Mouse (Mus musculus) forebrain, embryonic 15.5 days (tissue): ENCODE measurements around the gene Lyrm9. TPM values are rescaled to one million over a fixed set of nuclear protein-coding genes. Genes with fewer than 3 reads are reported as not detected.
"Not testable (repeated sequence)": the region's sequence is repeated elsewhere in the genome, so short reads cannot be mapped to it uniquely, and the experiment has no call there.

Experiments used
- ATAC-seq: fragments of 200-750 bp; cut with Nextera tagmentation; replicated peaks from 2 replicates; pipeline ENCODE4 v1.8.0; 2017; ENCODE audit warnings: mild to moderate bottlenecking, moderate TSS enrichment, moderate library complexity
- H3K27ac ChIP-seq: fragments of 300-500 bp; sonication (generic); replicated peaks from 2 replicates; pipeline ENCODE4 v1.5.1; 2015; ENCODE audit warnings: mild to moderate bottlenecking, inconsistent platforms
- H3K27me3 ChIP-seq: fragments of 300-500 bp; sonication (generic); 2 replicates; pipeline ENCODE4 v1.6.1; 2015; ENCODE audit warnings: inconsistent platforms
- H3K36me3 ChIP-seq: fragments of 300-500 bp; sonication (generic); 2 replicates; pipeline ENCODE4 v1.6.1; 2015; ENCODE audit warnings: mild to moderate bottlenecking, inconsistent platforms
- H3K4me1 ChIP-seq: fragments of 300-500 bp; sonication (generic); 2 replicates; pipeline ENCODE4 v1.6.1; 2015; ENCODE audit warnings: inconsistent platforms
- H3K4me2 ChIP-seq: fragments of 300-500 bp; sonication (generic); replicated peaks from 2 replicates; pipeline ENCODE4 v1.6.1; 2015; ENCODE audit warnings: mild to moderate bottlenecking, inconsistent platforms
- H3K4me3 ChIP-seq: fragments of 300-500 bp; sonication (generic); 2 replicates; pipeline ENCODE4 v1.5.1; 2015; ENCODE audit warnings: mild to moderate bottlenecking, inconsistent platforms
- H3K9ac ChIP-seq: fragments of 300-500 bp; sonication (generic); replicated peaks from 2 replicates; pipeline ENCODE4 v1.6.1; 2015; ENCODE audit warnings: mild to moderate bottlenecking, inconsistent platforms
- H3K9me3 ChIP-seq: fragments of 300-500 bp; sonication (generic); 2 replicates; pipeline ENCODE4 v1.6.1; 2016; ENCODE audit warnings: inconsistent platforms
- WGBS: fragments of 180-500 bp; shearing (Covaris S2); methylation state at CpG from one replicate; pipeline ENCODE4 v1.1.7; 2015; ENCODE audit warnings: mixed read lengths; 5-methylcytosine and 5-hydroxymethylcytosine counted together
- polyA plus RNA-seq: library from polyadenylated mRNA; unstranded; fragments of >200 nt; fragmentation: Nextera tagmentation; extraction: Ambion mirVana; gene quantifications from 2 replicates; pipeline ENCODE4 v1.2.1, GENCODE M21; 2015

Gene Lyrm9
- polyA plus RNA-seq, 1 experiment from 2014 or later: 29.7 TPM

DNA sequence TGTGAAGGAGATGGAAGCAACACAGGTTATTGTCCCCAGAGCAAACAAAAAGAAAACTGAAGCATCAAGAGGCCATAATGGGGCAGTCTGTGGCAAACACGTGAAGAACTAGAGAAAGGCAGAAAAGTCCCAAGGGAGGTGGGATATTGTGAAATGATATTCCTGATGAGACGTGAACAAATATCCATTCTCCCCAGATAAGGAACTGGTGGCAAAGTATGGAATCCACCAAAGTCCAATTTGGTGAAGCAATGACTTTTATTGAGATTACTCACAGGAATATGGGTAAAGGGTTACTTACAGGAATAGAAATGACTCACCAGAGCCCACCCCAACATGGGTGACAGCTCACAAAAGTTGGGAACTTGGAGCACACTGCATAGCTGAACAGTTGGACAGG, 38.9 kb downstream of the Lyrm9 start:
- no peaks in the 10 kb centered on the region for H3K36me3 ChIP-seq
- H3K4me3 ChIP-seq: no peak overlapping the region
- WGBS: 90% methylated on average over 2 of the region's 2 CpGs
- no peaks in the 10 kb centered on the region for H3K4me1 ChIP-seq
- no peak overlapping the region for H3K9ac ChIP-seq
- no peaks in the 10 kb centered on the region for H3K27me3 ChIP-seq
- H3K9me3 ChIP-seq: no peaks in the 10 kb centered on the region
- no peak for ATAC-seq
- no peak overlapping the region for H3K27ac ChIP-seq
- H3K4me2 ChIP-seq: no peak overlapping the region

DNA sequence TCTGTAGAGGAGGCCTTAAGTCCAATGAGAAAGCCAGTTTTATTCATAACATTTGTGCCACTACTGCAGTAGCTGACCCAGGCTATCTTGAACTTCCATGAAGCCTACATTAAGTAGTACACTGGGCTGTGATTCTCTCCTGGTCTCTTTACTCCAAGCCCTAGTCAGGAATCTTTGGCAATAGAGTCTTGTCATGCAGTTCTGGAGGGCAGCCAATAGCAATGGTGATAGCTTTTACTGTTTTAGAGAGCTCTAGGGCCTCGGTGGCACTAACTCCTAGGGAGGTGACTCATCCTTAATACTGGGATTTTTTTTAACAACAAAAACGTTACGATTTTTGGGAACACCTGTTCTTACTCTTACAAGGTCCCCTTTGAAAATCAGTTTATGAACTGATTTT, 40.1 kb downstream of the Lyrm9 start:
- 75% methylated on average over 3 of the region's 3 CpGs for WGBS
- H3K27ac ChIP-seq: no peak overlapping the region
- no peak for ATAC-seq
- H3K36me3 ChIP-seq: no peaks in the 10 kb centered on the region
- no peak overlapping the region for H3K4me2 ChIP-seq
- H3K4me1 ChIP-seq: no peaks in the 10 kb centered on the region
- no peak overlapping the region for H3K4me3 ChIP-seq
- no peak overlapping the region for H3K9ac ChIP-seq
- no peaks in the 10 kb centered on the region for H3K27me3 ChIP-seq
- H3K9me3 ChIP-seq: no peaks in the 10 kb centered on the region

DNA sequence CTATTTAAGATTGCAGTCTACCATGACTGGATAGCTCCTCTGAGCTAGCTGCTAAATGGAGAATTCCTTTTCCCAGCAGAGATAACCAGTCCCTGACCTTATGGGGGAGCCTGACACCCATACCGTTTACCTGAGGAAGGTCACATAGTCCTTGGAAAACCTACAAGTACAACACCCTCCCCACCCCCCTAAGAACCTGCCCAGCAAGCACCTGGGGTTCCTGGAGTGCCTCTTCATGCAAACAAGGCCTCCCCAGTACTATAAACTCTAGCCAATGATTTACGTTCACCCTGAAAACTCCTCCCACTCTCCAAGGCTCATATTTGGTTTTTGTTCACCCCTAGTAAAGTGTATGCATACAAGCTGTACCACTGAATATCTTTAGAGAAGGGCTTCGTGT, 41.3 kb downstream of the Lyrm9 start:
- WGBS: 75% methylated on average over 3 of the region's 3 CpGs
- no peaks in the 10 kb centered on the region for H3K36me3 ChIP-seq
- no peak overlapping the region for H3K4me3 ChIP-seq
- H3K4me2 ChIP-seq: no peak overlapping the region
- H3K27ac ChIP-seq: no peak overlapping the region
- no peaks in the 10 kb centered on the region for H3K4me1 ChIP-seq
- no peaks in the 10 kb centered on the region for H3K27me3 ChIP-seq
- no peak for ATAC-seq
- H3K9me3 ChIP-seq: no peaks in the 10 kb centered on the region
- H3K9ac ChIP-seq: no peak overlapping the region

DNA sequence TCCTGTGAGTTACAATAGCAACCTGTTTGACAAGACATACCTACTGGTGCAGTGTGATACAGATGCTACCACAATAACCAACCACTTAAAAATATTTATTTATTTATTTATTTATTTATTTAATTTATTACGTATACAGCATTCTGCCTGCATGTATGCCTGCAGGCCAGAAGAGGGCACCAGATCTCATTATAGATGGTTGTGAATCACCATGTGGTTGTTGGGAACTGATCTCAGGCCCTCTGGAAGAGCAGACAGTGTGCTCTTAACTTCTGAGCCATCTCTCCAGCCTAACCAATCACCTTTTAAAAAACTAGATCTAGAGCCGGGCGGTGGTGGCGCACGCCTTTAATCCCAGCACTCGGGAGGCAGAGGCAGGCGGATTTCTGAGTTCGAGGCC, 42.8 kb downstream of the Lyrm9 start:
- H3K9me3 ChIP-seq, ATAC-seq, H3K27ac ChIP-seq, H3K9ac ChIP-seq, H3K4me2 ChIP-seq, H3K27me3 ChIP-seq, H3K36me3 ChIP-seq, H3K4me1 ChIP-seq, H3K4me3 ChIP-seq: not testable (repeated sequence)
- 100% methylated on average over 8 of the region's 8 CpGs for WGBS

DNA sequence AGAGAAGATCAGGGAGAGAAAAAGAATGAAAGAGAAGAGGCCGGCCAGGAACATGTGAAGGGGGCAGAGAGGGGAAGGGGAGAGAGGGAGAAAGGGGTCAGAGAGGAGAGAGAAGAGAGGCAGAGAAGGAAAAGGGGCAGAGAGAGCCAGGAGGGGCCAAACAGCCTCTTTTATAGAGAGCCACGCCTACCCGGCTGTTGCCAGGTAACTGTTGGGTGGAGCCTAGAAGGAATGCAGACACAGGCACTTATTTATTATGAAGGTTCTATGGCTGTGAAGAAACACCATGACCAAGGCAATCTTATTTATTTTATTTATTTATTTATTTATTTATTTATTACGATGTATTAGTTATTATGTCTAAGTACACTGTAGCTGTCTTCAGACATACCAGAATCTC, 44.5 kb downstream of the Lyrm9 start:
- Histone ChIP-seq H3K4me1 (no peaks in the 10 kb centered on the region), H3K4me3 (no peak overlapping the region), H3K9me3 (no peaks in the 10 kb centered on the region), H3K36me3 (no peaks in the 10 kb centered on the region), H3K4me2 (no peak overlapping the region), H3K27me3 (no peaks in the 10 kb centered on the region), H3K27ac (no peak overlapping the region), H3K9ac (no peak overlapping the region)
- WGBS: 84% methylated on average over 4 of the region's 4 CpGs
- no peak for ATAC-seq

DNA sequence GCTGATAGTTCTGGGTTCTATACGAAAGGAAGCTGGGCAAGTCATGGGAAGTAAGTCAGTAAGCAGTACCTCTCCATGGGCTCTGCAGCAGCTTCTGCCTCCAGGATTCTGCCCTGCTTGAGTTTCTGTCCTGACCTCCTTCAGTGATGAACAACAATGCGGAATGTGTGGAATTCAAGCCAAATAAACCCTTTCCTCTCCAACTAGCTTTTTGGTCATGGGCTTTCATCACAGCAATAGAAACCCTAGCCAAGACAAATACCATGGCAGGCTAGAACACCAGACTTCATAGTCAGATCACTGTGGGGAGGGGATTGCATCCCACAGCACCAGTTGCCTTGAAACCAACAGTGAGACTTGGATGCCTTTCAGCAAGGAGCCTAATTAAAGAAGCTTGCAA, 46.4 kb downstream of the Lyrm9 start:
- 61% methylated on average over 2 of the region's 2 CpGs for WGBS
- H3K27ac ChIP-seq: no peak overlapping the region

DNA sequence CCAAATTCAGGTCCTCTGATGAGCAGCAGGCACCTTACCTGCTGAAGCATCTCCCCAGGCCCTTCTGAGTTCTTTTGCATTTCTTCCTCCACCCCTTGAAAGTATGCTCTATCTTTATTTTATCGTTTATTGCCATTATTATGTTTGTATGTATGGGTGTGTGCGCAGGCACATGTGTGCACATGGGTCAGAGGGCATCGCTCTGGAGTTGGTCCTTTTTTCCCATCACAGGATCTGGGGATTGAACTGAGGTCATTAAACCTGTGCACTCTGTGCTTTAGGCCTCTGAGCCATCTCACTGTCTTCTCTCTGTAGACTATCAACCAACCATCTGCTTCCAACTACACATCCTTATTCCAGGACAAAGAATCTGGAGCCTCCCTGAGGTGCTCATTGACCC, 53.3 kb downstream of the Lyrm9 start:
- Histone ChIP-seq H3K4me2 (no peak overlapping the region), H3K9me3 (no peaks in the 10 kb centered on the region), H3K27ac (no peak overlapping the region), H3K9ac (no peak overlapping the region), H3K4me3 (no peak overlapping the region), H3K36me3 (no peaks in the 10 kb centered on the region), H3K27me3 (no peaks in the 10 kb centered on the region), H3K4me1 (no peaks in the 10 kb centered on the region)
- WGBS: 90% methylated on average over 3 of the region's 3 CpGs
- ATAC-seq: no peak

More for the DNA sequence above, 46.4 kb downstream of the Lyrm9 start:
- no peak for ATAC-seq
- Histone ChIP-seq H3K4me2 (no peak overlapping the region), H3K36me3 (no peaks in the 10 kb centered on the region), H3K4me3 (no peak overlapping the region), H3K27me3 (no peaks in the 10 kb centered on the region), H3K4me1 (no peaks in the 10 kb centered on the region), H3K9me3 (no peaks in the 10 kb centered on the region), H3K9ac (no peak overlapping the region)

DNA sequence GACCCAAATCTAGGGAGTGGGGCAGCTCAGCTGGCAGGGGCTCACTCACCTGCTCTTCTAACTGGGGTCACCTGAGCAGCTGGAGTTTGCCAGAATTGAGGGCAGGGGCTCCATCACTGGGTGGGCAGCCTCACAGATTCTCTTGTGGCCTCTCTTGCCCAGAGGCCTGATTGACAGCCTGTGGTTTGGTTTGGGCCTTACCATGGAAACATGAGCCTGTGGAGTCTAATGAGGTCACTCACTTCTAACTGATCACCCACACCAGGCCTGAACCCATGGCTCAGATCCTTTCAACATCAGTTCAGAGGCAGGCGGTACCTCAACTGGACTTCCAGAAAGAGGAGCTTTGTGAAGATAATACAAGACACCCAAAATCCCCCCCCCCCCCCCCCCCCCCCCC, 60.3 kb downstream of the Lyrm9 start:
- peak; percentile 53; the same call in 1 of the 2 replicates for ATAC-seq
- Histone ChIP-seq H3K27me3 (no peaks in the 10 kb centered on the region), H3K4me2 (peak overlapping the region; percentile 4; the same call in 1 of the 2 replicates), H3K9me3 (no peaks in the 10 kb centered on the region), H3K27ac (peak overlapping the region; percentile 78), H3K9ac (no peak overlapping the region), H3K36me3 (no peaks in the 10 kb centered on the region), H3K4me1 (peaks cover 14% of the 10 kb centered on the region), H3K4me3 (no peak overlapping the region)
- 24% methylated on average over 1 of the region's 1 CpGs for WGBS

DNA sequence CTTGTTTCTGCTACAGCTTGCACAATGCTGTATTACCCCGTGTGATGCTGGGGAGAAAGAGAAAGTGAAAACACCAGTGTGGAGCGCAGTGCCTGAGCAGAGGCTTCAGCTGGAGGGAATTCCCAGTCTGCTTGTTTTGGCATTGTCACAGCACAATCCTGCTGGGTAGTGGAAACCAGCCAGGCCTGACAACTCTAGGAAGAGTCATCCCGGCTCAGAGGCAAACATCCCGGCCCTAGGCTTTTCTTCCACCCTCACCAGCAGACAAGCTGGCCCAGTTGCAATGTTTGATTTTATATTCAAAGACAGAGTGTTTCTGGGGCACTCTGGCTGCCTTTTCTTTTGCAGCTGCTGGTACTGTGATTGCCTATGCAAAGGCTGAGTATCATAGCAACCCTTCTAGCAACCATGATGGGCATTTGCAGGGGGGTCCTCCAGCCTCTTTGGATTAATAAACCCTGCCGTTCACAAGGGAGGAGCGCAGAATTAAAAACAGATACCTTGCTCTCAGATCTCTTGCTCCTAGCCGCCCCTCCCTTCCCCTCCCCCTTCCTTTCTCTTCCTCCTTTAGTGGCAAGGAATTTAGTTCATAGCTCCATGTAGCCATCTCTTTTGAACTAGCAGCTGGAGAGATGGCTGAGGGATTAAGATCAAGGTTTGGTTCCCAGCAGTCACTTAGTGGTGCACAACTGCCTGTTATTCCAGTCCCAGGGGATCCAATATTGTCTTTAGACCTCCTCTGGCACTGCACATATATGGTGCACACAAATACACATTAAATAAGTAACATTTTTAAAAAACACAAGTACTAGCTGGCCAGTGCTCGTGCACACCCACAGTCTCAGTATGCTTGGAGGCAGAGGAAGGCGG, 61.0 kb downstream of the Lyrm9 start:
- Histone ChIP-seq H3K27ac (peak overlapping the region; percentile 78), H3K4me1 (peaks cover 14% of the 10 kb centered on the region), H3K4me3 (no peak overlapping the region), H3K27me3 (no peaks in the 10 kb centered on the region), H3K9me3 (no peaks in the 10 kb centered on the region), H3K36me3 (no peaks in the 10 kb centered on the region), H3K4me2 (peak overlapping the region; percentile 4; the same call in 1 of the 2 replicates), H3K9ac (no peak overlapping the region)
- 16% methylated on average over 9 of the region's 9 CpGs for WGBS
- peak; percentile 91 for ATAC-seq

DNA sequence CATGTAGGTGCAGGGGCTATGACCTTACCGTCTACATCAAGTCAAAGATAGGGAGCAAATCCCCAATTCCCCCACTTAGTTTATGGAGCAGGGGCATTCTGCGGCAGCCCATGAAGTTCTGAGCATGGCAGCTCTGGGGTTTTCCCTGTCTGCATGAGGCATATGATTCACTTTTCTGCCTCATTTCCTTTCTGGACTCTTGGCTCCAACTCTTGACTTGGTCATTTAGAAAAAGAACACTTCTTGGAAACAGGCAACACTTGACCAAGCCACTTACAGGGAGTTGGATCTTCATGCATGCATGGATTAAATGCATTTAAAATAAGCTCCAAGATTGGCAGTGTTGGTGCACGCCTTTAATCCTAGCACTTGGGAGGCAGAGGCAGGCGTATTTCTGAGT, 62.8 kb downstream of the Lyrm9 start:
- no peaks in the 10 kb centered on the region for H3K9me3 ChIP-seq

More for the DNA sequence above, 62.8 kb downstream of the Lyrm9 start:
- no peak overlapping the region for H3K4me2 ChIP-seq
- H3K27me3 ChIP-seq: no peaks in the 10 kb centered on the region
- no peak overlapping the region for H3K27ac ChIP-seq
- ATAC-seq: no peak
- H3K4me1 ChIP-seq: peaks cover 14% of the 10 kb centered on the region
- H3K9ac ChIP-seq: no peak overlapping the region
- 86% methylated on average over 4 of the region's 4 CpGs for WGBS
- no peaks in the 10 kb centered on the region for H3K36me3 ChIP-seq
- no peak overlapping the region for H3K4me3 ChIP-seq
